Mouse (Mus musculus) R1 (cell line): ENCODE measurements at regions not wholly inside any gene's neighbourhood (a gene's known extent, or its start where the extent isn't known, plus 50 kb on each side); places are given as distances from the start of the nearest gene placed in this dataset.

Experiments
- DNase-seq: peaks from one replicate; pipeline ENCODE4 v3.0.0-alpha.2; 2018; ENCODE audit warnings: low read depth, low spot score

- DNase-seq, result peak; percentile 67
These were observed 247.5 kb downstream of the Drd1 start for GRCm38 (mm10) chr13:53807791-53808525.

GRCm38 (mm10) chr13:53805872-53806271 lies 249.6 kb downstream of the Drd1 start:
- DNase-seq, result no peak

GRCm38 (mm10) chr13:53800978-53801377 lies 254.5 kb downstream of the Drd1 start:
- DNase-seq, result no peak

DNA sequence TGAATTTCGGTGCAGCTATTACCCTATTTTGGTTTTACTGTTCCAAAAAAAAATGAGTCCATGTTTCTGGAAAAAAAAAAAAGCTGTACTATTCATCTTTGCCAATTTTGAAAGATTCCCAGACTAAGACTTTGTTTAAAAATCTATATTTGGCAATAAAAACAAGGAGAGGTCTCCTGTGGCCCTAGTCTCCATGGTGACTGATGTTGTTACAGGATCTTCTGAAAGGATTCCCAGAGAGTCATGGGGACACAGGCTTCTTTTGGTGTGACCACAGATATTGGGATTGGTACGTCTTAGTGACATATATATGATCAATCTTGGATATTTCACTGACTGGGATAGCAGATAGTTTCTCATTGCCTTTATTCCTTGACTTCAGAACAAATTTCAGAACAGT lies 266.7 kb downstream of the Drd1 start:
- DNase-seq, result no peak

DNA sequence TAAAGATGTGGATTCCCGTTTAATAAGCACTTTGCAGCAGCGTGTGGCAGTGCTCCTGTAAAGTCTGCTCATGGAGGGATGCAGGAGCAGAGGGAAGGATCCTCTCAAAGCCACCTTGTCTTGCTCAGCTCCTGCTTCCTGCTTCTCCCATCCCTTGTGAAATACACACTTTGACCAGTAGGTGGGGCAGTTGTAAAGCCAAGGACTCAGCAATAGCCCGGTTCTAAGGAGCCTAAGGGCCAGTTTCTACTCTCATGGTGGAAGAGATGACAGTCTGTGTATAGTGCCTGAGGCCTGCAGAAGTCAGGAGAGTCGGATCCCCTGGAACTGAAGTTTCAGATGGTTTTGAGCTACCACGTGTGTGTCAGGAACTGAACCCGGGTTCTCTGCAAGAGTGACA lies 272.0 kb downstream of the Drd1 start:
- DNase-seq, result peak; percentile 68

DNA sequence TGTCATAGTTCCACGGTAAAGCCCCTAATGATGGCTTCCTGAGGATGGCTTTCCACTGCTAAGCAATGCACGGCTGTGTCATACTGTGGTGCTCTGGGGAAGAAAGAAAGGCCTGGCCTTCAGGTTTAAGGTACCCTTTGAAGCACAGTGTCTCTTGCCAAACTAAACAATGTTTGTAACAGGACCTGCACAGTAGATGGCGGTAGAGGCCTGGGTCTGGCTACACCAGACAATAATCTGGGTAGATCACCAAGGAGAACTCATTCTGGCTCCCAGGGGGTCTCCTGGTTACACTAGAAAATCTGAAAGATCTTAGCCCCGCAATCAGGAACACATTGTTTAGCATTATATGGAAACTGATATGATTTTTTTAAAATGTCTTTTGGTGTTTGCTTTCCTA lies 276.4 kb downstream of the Drd1 start:
- DNase-seq, result peak; percentile 47

GRCm38 (mm10) chr13:53776421-53776820 lies 279.1 kb downstream of the Drd1 start:
- DNase-seq, result no peak

DNA sequence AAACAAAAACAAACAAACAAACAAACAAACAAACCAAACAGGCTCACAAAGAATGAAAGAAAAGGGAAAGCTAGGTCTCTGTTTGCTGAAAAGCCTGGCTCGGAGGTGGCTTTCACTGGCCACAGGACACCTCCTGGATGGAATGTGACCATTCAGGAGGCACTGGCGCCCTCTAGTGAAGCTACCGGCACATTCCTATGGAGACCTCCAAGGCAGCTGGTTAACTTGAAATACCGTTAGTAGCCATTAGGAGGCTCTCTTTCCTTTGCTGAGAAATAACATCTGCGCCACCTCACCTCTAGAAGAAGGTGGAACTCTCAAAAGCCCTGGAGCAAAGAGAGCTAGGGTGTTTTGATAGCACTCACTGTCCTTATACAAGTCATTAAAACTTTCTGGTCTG lies 279.8 kb downstream of the Drd1 start:
- peak; percentile 90 for DNase-seq

GRCm38 (mm10) chr13:53764613-53765243 lies 290.8 kb downstream of the Drd1 start:
- peak; percentile 75 for DNase-seq

GRCm38 (mm10) chr13:53757576-53758237 lies 284.8 kb upstream of the Msx2 start:
- no peak for DNase-seq

DNA sequence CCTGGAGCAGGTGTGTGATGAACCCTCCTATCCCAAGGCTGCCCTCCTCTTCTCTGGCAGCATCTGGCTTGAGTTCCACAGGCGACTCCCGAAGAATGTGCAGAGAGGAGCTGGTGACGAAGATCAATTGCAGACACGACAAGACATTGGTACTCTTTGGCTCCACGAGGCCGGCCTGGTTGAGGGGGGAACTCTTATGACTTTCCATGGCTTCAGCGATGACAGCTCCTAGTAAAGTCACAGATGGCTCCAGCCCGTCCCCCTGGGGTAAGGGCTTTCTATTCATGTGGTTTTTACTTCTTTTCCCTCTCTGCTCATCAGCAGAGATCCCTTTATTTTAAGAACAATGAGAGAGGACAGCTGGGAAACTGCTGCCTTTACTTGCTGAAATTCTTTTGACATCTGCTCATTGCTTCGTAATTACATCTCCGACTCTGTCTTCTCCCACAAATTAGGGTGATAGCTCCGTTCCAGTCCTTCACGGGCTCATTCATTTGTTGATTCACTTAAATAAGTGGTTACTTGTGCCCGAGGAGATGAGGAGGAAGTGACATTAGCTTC lies 284.2 kb upstream of the Msx2 start:
- DNase-seq, result no peak

DNA sequence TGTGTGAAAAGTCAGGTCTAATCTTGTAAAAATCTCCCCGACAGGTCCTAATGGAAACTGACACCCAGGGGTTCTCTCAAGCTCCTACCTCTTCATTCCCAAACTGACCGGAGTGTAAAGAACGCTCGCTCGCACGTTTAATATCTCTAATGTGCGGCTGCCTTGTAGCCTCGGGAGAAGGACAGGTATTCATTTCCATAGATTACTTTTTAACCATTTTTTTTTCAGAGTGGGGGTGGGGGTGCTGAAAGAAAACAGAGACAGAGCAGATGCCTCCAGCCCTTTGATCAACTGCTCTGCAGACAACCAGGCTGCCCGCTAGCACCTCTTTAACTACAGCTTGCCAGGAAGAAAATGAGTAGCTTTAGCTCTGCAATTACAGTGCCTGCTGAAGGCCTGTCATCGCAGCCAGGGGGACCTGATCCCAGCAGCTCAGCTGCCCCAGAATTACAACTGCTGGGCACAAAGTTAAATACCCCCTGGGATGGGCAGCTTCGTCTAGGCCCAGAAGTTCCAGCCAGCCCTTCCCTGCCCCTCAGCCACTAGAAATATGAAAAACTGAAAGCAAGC lies 282.3 kb upstream of the Msx2 start:
- no peak for DNase-seq

- no peak for DNase-seq
These were observed 280.2 kb upstream of the Msx2 start for GRCm38 (mm10) chr13:53753049-53753448.

GRCm38 (mm10) chr13:53740981-53741380 lies 268.1 kb upstream of the Msx2 start:
- no peak for DNase-seq

GRCm38 (mm10) chr13:53739127-53739526 lies 266.3 kb upstream of the Msx2 start:
- no peak for DNase-seq

- DNase-seq, result no peak
These were observed 262.1 kb upstream of the Msx2 start for GRCm38 (mm10) chr13:53734944-53735343.

DNA sequence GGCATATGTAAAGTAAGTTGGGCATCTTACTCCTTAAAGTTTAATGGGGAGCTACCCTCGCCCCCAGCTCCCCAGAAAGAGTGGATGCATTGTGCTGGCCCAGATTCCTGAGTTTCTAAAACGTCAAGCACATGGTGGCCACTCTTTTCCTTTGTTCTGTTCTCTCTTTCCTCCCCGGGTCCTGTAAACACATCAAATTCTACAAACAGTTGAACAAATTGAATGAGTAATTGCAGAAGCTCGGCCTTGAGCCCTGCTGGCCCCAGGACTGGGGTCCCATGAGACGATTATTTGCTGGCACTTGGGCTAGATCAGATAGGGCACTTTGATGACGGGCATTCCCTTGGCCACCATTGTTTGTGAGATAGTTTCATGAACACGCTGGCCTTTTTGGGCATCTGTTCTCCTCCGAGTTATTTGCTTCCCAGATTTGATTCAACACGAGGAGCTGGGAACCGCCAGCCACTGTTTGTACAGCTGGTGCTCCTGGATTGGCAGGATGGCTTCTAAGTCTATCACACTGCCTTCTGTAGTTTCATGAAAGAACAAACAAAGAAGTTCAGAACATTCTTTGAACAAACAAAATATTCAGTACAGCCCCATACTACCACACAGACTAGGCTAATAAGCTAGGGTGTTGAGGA lies 257.5 kb upstream of the Msx2 start:
- no peak for DNase-seq

DNA sequence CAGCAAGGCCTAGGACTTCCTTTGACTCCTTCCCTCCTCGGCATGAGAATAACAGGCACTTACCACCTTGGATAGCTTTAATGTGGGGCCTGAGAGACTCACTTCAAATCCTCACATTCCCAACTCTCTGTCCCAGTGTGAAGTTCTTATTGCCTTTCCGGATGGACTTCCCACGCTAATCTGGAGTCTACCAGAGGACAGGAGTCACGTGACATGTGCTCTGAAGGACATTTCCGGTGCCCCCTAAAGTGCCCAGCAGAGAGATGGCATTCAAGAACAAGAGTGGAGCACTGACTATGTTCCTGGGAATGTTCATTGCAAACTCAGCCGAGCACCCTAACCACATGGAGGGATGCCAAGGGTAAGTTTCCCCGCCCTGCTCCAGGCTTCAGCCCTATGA lies 257.0 kb upstream of the Msx2 start:
- DNase-seq, result no peak

- no peak for DNase-seq
These were observed 253.2 kb upstream of the Msx2 start for GRCm38 (mm10) chr13:53726031-53726430.

GRCm38 (mm10) chr13:53722881-53723280 lies 250.0 kb upstream of the Msx2 start:
- DNase-seq, result no peak

DNA sequence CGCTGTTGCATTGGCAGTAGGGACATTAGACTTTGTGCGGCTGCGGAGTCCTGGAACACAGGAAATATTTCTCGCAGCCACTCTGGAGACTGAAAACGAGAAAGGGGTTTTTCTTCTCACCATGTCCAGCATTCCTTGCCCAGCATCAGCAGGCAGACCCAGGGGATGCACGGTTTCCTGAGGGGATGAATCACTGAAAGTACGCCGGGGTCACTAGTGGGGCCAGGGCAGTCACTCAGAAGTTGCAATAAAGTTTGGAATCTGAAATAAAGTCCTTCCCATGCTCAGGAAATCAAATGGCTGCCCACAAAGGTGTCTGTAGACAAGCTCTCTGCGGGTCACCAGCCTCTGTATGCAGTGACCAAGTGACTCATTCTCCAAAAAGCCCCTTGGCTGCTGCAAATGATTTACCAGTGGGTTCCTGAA lies 248.2 kb upstream of the Msx2 start:
- DNase-seq, result no peak

DNA sequence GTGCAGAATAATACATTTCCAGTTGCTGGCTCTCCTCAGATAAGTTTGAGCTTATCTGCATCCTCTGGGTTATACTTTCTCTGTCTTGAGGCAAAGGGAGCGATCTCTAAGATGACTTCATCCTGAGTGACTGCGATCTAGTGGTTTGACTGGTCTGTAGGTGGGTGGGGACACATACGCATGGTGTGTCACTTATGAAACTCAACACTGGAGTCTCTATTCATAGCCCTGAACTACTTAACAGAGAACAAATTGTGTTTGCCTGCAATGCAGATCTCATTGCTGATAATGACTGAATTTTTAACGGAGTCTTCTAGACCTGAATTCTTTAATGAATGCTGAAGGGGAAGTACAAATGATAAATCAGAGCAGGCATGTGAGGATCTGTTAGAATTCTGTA lies 244.7 kb upstream of the Msx2 start:
- DNase-seq, result no peak
